Mouse (Mus musculus) CH12.LX (cell line): ENCODE measurements at regions not wholly inside any gene's neighbourhood (a gene's known extent, or its start where the extent isn't known, plus 50 kb on each side); places are given as distances from the start of the nearest gene placed in this dataset.

ENCODE experiments used
- DNase-seq: peaks from one replicate; pipeline ENCODE4 v3.0.0-alpha.2; 2013; ENCODE audit errors: extremely low read depth
- H3K27ac ChIP-seq: 2 replicates; pipeline ENCODE4 v1.5.1; 2012; ENCODE audit warnings: low read depth, mild to moderate bottlenecking, control low read depth, moderate library complexity; ENCODE audit not compliant: insufficient read depth
- H3K27me3 ChIP-seq: replicated peaks from 2 replicates; pipeline ENCODE3; 2012; ENCODE audit warnings: inconsistent platforms
- H3K36me3 ChIP-seq, 2 experiments: replicated peaks in 1 of 2; 2 replicates each; pipeline versions ENCODE3 to v1.6.1; 2012; ENCODE audit warnings: inconsistent platforms in 1 of 2, low read length in 1 of 2, mild to moderate bottlenecking in 1 of 2, mixed read lengths in 1 of 2, moderate library complexity in 1 of 2; ENCODE audit not compliant: control insufficient read depth in 1 of 2, insufficient read depth in 1 of 2
- H3K4me1 ChIP-seq, 2 experiments: 2 replicates each; pipeline ENCODE4 v1.6.1; 2012; ENCODE audit warnings: inconsistent platforms in 1 of 2, moderate library complexity in 1 of 2; ENCODE audit not compliant: insufficient read depth in 2 of 2, control insufficient read depth in 1 of 2
- H3K4me2 ChIP-seq: 2 replicates; pipeline ENCODE4 v1.6.1; 2012; ENCODE audit warnings: low read depth, mild to moderate bottlenecking, control low read depth; ENCODE audit not compliant: poor library complexity, insufficient read depth, severe bottlenecking
- H3K4me3 ChIP-seq, 3 experiments: fragments of 150-350 bp in 1 of 3; sonication (generic) in 1 of 3; replicated peaks in 1 of 3; 2 replicates each; pipeline versions ENCODE3 to v1.5.1; 2011 to 2012; ENCODE audit warnings: low read depth in 2 of 3, low read length in 2 of 3, mild to moderate bottlenecking in 2 of 3, moderate library complexity in 2 of 3, control low read depth in 1 of 3, improper control_type of control experiment in 1 of 3, inconsistent platforms in 1 of 3, mixed read lengths in 1 of 3; ENCODE audit not compliant: poor library complexity in 1 of 3
- H3K79me2 ChIP-seq: replicated peaks from 2 replicates; pipeline ENCODE4 v1.6.1; 2012; ENCODE audit warnings: mild to moderate bottlenecking, moderate library complexity; ENCODE audit not compliant: control insufficient read depth, poor library complexity, insufficient read depth, severe bottlenecking; ENCODE audit errors: extremely low read depth
- H3K9ac ChIP-seq: 2 replicates; pipeline ENCODE4 v1.6.1; 2012; ENCODE audit warnings: low read depth, mild to moderate bottlenecking, control low read depth, moderate library complexity; ENCODE audit not compliant: insufficient read depth
- H3K9me3 ChIP-seq: replicated peaks from 2 replicates; pipeline ENCODE3; 2012; ENCODE audit warnings: low read length, inconsistent platforms, mixed read lengths
- BHLHE40 ChIP-seq: IDR thresholded peaks from 2 replicates; pipeline ENCODE4 v1.6.1; 2011; ENCODE audit warnings: mild to moderate bottlenecking, low read depth, low read length, improper control_type of control experiment
- CHD1 ChIP-seq: IDR thresholded peaks from 2 replicates; pipeline ENCODE4 v1.6.1; 2012; ENCODE audit warnings: low read depth, low read length, improper control_type of control experiment, inconsistent platforms
- CHD2 ChIP-seq: IDR thresholded peaks from 2 replicates; pipeline ENCODE4 v1.6.1; 2011; ENCODE audit warnings: low read length, improper control_type of control experiment
- CTCF ChIP-seq, 2 experiments: IDR thresholded peaks in 1 of 2; conservative IDR thresholded peaks in 1 of 2; 2 replicates each; pipeline ENCODE4 v1.5.1; 2011 to 2012; ENCODE audit warnings: low read depth in 2 of 2, low read length in 2 of 2, improper control_type of control experiment in 1 of 2, inconsistent platforms in 1 of 2, mild to moderate bottlenecking in 1 of 2, moderate library complexity in 1 of 2
- E2F4 ChIP-seq: IDR thresholded peaks from 2 replicates; pipeline ENCODE4 v1.6.1; 2011; ENCODE audit warnings: low read depth, low read length, improper control_type of control experiment; ENCODE audit not compliant: insufficient replicate concordance
- ELF1 ChIP-seq: IDR thresholded peaks from 2 replicates; pipeline ENCODE4 v1.6.1; 2014; ENCODE audit warnings: low read depth, mild to moderate bottlenecking, inconsistent platforms, low read length, improper control_type of control experiment
- EP300 ChIP-seq: IDR thresholded peaks from 2 replicates; pipeline ENCODE4 v1.6.1; 2011; ENCODE audit warnings: low read length, improper control_type of control experiment
- ETS1 ChIP-seq: conservative IDR thresholded peaks from 2 replicates; pipeline ENCODE4 v1.6.1; 2012; ENCODE audit warnings: low read depth, mild to moderate bottlenecking, inconsistent platforms, low read length, improper control_type of control experiment, moderate library complexity
- GABPA ChIP-seq: IDR thresholded peaks from 2 replicates; pipeline ENCODE4 v1.6.1; 2012; ENCODE audit warnings: low read depth, low read length, improper control_type of control experiment, inconsistent platforms; ENCODE audit not compliant: insufficient replicate concordance
- MAZ ChIP-seq: IDR thresholded peaks from 2 replicates; pipeline ENCODE4 v1.6.1; 2012; ENCODE audit warnings: low read depth, mild to moderate bottlenecking, inconsistent platforms, low read length, improper control_type of control experiment, moderate library complexity
- MYC ChIP-seq: IDR thresholded peaks from 2 replicates; pipeline ENCODE4 v1.6.1; 2011; ENCODE audit warnings: low read depth, mild to moderate bottlenecking, improper control_type of control experiment, low read length
- PAX5 ChIP-seq: IDR thresholded peaks from 2 replicates; pipeline ENCODE4 v1.6.1; 2012; ENCODE audit warnings: low read length, inconsistent platforms, mixed read lengths
- UBTF ChIP-seq: IDR thresholded peaks from 2 replicates; pipeline ENCODE4 v1.6.1; 2012; ENCODE audit warnings: low read depth, mild to moderate bottlenecking, inconsistent platforms, low read length, improper control_type of control experiment, moderate library complexity
- USF1 ChIP-seq: IDR thresholded peaks from 2 replicates; pipeline ENCODE4 v1.6.1; 2014; ENCODE audit warnings: low read depth, mild to moderate bottlenecking, inconsistent platforms, low read length, improper control_type of control experiment
- USF2 ChIP-seq: conservative IDR thresholded peaks from 2 replicates; pipeline ENCODE4 v1.6.1; 2011; ENCODE audit warnings: low read depth, low read length, improper control_type of control experiment
- ZKSCAN1 ChIP-seq: IDR thresholded peaks from 2 replicates; pipeline ENCODE4 v1.6.1; 2012; ENCODE audit warnings: low read depth, inconsistent platforms, low read length, improper control_type of control experiment, borderline replicate concordance
- dilution Hi-C: fragments of 300-500 bp; cut with MboI; formaldehyde crosslinking; loops from 2 replicates; pipeline ENCODE4 v1.14.3; 2020; ENCODE audit warnings: low sequenced_read_pairs; ENCODE audit not compliant: extremely low pct_unique_long_range_greater_than_20kb, extremely low pct_ligation_motif_present
- in situ Hi-C: fragments of 300-500 bp; cut with MboI; formaldehyde crosslinking; loops from 3 replicates; pipeline ENCODE4 v1.14.3; 2019; ENCODE audit warnings: low sequenced_read_pairs, low pct_ligation_motif_present, low pct_unique_long_range_greater_than_20kb, mixed read lengths

- dilution Hi-C loops, result no loop called here
- Histone ChIP-seq H3K9ac (no peak overlapping the region), H3K4me3 (no peak overlapping the region), H3K9me3 (no peaks in the 10 kb centered on the region), H3K79me2 (no peaks in the 10 kb centered on the region), H3K36me3 (no peaks in the 10 kb centered on the region), H3K27ac (no peak overlapping the region), H3K4me2 (peak overlapping the region; percentile 30), H3K27me3 (no peaks in the 10 kb centered on the region), H3K4me1 (peaks cover 3 to 7% of the 10 kb centered on the region in 2 experiments; a peak in 3 of 4 replicates)
- in situ Hi-C loops, result no loop called here
- TF ChIP-seq GABPA, result no peak
- DNase-seq, result no peak
Measured at GRCm38 (mm10) chr3:143021159-143021871, 139.5 kb upstream of the Pkn2 start.

GRCm38 (mm10) chr3:143017480-143017879 is 135.7 kb upstream of the Pkn2 start:
- H3K36me3 ChIP-seq, result no peaks in the 10 kb centered on the region
- H3K4me1 ChIP-seq, result peaks cover 5 to 22% of the 10 kb centered on the region in 2 experiments; a peak in 3 of 4 replicates
- dilution Hi-C loops, result no loop called here
- TF ChIP-seq GABPA (no peak), PAX5 (no peak), CTCF (conservative IDR thresholded peaks at IDR 0.05 in 1 of 2, IDR thresholded peaks at IDR 0.05 in 1 of 2; ENCODE audit: low read depth in 2 of 2, low read length in 2 of 2) (no peak), BHLHE40 (no peak), ZKSCAN1 (no peak), ETS1 (no peak), EP300 (no peak), USF2 (no peak), MAZ (no peak), ELF1 (no peak), CHD1 (no peak), E2F4 (no peak), MYC (no peak), USF1 (no peak), UBTF (no peak), CHD2 (no peak)
- no peak overlapping the region for H3K9ac ChIP-seq
- no peaks in the 10 kb centered on the region for H3K9me3 ChIP-seq
- no peak overlapping the region for H3K4me3 ChIP-seq
- in situ Hi-C loops, result no loop called here
- no peak overlapping the region for H3K4me2 ChIP-seq
- no peaks in the 10 kb centered on the region for H3K79me2 ChIP-seq
- no peak for DNase-seq
- no peak overlapping the region for H3K27ac ChIP-seq
- no peaks in the 10 kb centered on the region for H3K27me3 ChIP-seq
